Mouse (Mus musculus) liver (tissue): ENCODE results near the gene Nr2f6.
"Not testable (repeated sequence)": the region's sequence is repeated elsewhere in the genome, so short reads cannot be mapped to it uniquely, and the experiment has no call there.

Experiments used
- DNase-seq: peaks from one replicate; pipeline ENCODE4 v3.0.0-alpha.2; 2020; ENCODE audit warnings: mixed read lengths

Gene Nr2f6

DNA sequence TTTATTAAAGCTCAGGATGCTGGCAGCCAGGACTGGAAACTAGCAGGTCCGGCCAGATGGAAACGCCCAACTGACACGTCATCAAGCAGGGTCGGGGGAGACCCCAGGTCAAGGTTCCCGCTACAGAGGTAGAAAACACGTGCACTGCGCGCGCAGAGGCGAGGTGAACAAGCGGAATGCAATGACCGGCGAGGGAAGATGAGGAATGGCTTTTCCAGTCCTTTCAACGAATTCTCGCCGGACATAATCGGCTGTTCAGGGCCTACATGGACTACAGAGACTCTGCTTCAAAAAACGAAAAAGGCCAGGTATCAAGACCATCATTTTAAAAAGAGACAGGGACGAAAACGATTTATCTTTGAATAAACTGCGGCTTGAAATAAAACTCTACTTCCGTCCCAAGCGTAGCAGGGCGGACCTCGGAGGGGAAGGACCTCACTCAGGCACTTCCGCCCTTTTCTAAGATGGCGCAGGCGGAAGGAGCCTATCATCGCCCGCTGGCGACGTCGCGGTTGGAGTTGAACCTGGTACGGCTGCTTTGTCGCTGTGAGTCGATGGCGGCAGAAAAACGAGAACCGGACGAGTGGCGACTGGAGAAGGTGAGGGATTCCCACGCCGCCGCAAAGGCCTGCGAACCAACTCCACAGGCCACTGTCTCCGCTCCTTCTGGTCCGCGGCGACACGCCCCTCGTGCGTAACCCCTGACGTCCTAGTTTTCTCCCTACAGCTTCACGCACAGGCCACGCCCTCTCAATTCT is 14.8 kb downstream of the Nr2f6 start, which contains the start of gene Use1:
Gene Use1, plus strand, starts transcription at position 78 of the 758 bp plus-strand sequence.
- peak; percentile 93 for DNase-seq

DNA sequence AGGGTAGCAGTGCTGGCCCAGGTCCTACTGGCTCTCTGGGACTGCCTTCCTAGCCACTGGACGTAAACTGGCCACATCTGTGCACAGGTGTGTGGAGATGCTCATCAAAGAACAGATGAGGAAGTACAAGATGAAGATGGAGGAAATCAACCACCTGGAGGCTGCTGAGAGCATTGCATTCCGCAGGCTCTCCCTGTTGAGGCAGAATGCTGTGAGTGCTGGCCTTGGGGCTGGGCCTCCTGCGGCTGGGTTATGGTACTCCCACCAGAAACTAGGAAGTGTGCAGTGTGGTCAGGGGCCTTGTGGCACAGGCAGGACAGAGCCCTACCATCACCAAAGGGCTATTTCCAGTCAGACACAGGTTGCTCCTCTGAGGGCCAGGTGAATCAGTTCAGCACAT is 23.7 kb downstream of the Nr2f6 start:
- DNase-seq = no peak

DNA sequence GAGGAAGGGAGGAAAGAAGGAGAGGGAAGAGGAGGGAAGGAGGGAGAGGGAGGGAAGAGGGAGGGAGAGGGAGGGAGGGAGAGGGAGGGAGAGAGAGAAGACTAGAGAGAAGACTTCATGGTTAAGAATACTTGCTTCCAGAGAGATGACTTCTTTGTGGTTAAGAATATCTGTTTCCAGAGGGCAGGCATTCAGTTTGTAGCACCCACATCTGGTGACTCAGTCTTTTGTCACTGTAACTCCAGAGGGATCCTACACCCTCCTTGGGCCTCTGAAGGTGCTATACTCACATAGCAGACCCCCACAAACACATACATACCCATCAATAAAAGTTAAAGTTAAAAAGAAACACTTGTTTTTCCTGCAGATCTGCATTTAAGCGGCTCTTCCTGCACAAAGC is 30.2 kb downstream of the Nr2f6 start:
- DNase-seq = no peak

DNA sequence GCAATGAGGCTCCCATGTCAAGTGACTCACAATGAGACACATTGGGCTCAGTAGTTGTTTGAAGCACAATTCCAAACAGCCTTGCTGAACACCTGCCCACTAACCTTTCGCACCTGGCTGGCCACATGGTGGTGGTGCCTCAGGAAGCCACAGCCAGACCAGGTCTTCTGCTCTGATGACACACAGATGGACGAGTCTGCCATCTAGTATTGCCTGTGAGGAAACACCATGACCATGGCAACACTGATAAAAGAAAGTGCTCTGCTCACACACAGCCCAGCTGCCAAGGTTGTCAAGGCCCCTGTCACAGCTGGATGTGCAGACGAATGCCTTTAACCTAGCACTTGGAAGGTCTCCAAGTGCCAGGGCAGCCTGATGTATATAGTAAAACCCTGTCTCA is 30.6 kb downstream of the Nr2f6 start:
- no peak for DNase-seq

DNA sequence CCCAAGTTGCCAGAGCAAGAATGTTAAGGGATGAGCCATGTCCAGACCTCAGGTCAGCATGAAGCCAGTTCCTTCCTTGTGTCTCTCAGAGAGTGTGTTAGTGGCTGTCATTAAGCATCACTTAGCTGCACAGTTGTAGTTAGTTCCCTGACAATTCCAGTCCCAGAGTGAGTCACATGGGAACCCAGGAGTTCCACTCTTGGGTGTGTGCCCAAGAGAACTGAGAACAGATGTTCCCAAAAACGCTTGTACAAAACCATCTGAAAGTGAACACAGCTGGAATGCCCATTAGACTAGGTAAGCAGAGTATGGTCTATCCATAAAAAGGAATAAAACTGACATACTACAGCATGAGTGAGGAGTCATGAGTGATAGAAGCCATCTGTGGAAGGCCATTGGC is 35.2 kb downstream of the Nr2f6 start:
- DNase-seq = no peak

DNA sequence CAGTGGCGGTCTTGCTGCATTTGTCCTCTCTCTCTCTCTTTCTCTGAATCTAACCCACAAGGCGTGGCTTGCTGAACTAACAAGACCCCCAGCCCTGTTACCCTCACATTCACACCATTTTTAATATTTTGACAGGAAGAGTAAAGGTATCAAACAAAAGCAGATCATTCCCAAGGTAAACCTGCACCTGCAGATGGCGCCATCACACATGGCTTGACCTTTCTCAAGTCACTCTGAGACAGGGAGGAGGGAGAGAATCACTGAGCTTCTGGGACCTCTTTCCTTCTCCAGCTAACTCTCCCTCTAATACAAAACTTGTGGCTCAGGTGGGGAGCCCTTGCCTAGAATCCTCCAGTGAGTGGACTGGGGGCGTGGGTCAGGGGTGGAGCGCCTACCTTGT is 41.1 kb downstream of the Nr2f6 start:
- DNase-seq = peak; percentile 53

DNA sequence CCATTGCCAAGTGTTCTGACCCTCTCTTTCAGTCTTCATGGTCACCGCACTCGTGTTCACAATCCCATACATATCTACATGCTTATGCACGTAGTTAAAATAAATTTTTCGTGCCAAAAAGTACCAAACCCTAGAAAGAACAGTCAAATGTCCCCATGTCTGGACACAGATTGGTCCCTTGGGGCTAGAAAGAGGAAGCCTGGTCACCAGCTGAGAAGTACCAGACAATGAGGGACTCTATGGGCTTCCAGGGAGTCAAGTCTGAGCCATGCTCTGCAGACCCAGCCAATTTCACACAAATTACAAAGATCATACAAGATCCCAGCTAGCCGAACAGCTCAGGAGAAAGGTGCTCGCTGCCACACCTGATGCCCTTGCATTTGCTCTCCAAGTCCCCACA is 43.9 kb downstream of the Nr2f6 start:
- DNase-seq = not testable (repeated sequence)

DNA sequence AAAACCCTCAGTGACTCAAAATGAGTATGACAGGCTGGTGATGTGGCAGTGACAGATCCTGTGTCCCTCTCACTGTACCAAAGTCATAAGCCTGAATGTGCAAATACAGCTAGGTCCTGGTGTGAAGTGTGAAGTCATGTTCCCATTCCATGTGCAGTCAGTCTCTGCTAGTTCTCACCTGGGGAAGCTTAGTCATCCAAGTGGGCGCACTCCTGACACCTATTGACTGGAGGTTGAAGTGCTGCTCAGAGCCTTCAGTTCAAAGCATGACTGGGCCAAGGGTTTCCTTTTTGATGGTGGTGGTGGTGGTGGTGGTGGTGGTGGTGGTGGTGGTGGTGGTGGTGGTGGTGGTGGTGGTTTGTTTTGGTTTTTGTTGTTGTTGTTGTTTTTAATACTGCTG is 56.9 kb downstream of the Nr2f6 start:
- DNase-seq = peak; percentile 42
